Mouse (Mus musculus): ENCODE measurements around the gene Xlr.
"Not testable (repeated sequence)": the region's sequence is repeated elsewhere in the genome, so short reads cannot be mapped to it uniquely, and the experiment has no call there.

The Xlr gene

GRCm38 (mm10) chrX:53797519-53797918 is at the start of gene Xlr:
Gene Xlr, minus strand, starts transcription at chrX:53797706.
- in situ Hi-C loops (cut with MboI) = not testable (repeated sequence)

GRCm38 (mm10) chrX:53799074-53799473 is 1.6 kb upstream of the Xlr start:
- in situ Hi-C loops (cut with MboI) = no loop called here

GRCm38 (mm10) chrX:53776276-53776675 is 21.2 kb downstream of the Xlr start, which contains the start of gene Zfp36l3:
Gene Zfp36l3, minus strand, starts transcription at chrX:53776394.
- in situ Hi-C loops (cut with MboI) = no loop called here

- in situ Hi-C loops (cut with MboI) = no loop called here
Measured at GRCm38 (mm10) chrX:53757736-53758135, 39.8 kb downstream of the Xlr start, which contains the start of gene 1700013H16Rik. Gene 1700013H16Rik, minus strand, starts transcription at chrX:53757831.

GRCm38 (mm10) chrX:53752851-53753250 is 44.7 kb downstream of the Xlr start:
- in situ Hi-C loops (cut with MboI) = no loop called here

GRCm38 (mm10) chrX:53728967-53729366 is 68.5 kb downstream of the Xlr start:
- in situ Hi-C loops (cut with MboI) = no loop called here

Measured in mature B cell (primary cell).